In the genomic region with DNA sequence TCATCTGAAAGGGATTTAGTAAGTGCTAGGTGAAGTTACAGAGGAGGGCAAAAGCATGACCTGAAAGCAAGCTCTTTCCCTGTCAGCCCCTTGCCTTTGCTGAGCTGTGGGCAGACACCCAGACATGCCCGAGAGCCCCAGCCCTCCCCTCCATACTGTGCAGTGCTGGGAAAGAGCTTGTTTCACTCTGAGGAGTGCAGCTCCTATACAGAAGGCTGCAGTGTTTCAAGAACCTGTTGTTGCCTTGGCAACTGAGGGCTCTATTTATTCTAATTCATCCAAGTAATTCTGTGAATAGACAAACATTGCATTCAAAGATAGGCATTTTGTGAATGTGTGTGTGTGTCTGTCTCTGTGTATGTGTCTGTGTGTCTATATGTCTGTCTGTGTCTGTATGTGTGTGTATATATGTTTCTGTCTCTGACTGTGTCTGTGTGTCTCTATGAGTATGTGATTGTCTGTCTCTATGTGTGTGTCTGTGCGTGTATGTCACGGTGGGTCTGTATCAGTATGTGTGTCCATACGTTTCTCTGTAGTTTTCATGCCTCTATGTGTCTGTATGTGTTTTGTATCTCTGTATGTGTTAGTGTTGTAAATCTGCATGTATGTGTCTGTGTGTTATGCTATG, we compare ENCODE assay signal across 10 mouse cellular contexts. TPM values are rescaled to one million over a fixed set of nuclear protein-coding genes. Genes with fewer than 3 reads are reported as not detected.
DNase-seq lines count a peak whose midpoint lies in the region; ATAC-seq lines count a peak whose summit lies in the region.
"Had no signal": no experiment of that assay in that cellular context is flagged by ENCODE, and none has a peak within 500 bp of the region (broad histone marks: within the 10 kb centered on the region; RNA-seq: fewer than 3 reads in every experiment).

No protein-coding gene starts in this region.

- no peak overlapping the region; the same call in 1 of the 2 replicates for H3K4me2 ChIP-seq in forebrain, embryonic 13.5 days
- no peak overlapping the region for H3K4me2 ChIP-seq in intestine, embryonic 15.5 days (replicated peaks)
- H3K4me2 ChIP-seq: stomach, embryonic 15.5 days had no signal

- no peak overlapping the region for H3K4me3 ChIP-seq in forebrain, embryonic 13.5 days
- H3K4me3 ChIP-seq in midbrain, embryonic 10.5 days = no peak overlapping the region
- no peak overlapping the region for H3K4me3 ChIP-seq in intestine, embryonic 15.5 days (replicated peaks)
- H3K4me3 ChIP-seq: stomach, embryonic 15.5 days had no signal

- H3K27me3 ChIP-seq in forebrain, embryonic 13.5 days = no peaks in the 10 kb centered on the region
- no peaks in the 10 kb centered on the region for H3K27me3 ChIP-seq in midbrain, embryonic 10.5 days (ENCODE audit: low read depth, poor library complexity, severe bottlenecking)
- no peaks in the 10 kb centered on the region for H3K27me3 ChIP-seq in intestine, embryonic 15.5 days (replicated peaks)
- H3K27me3 ChIP-seq: stomach, embryonic 15.5 days had no signal

- H3K4me1 ChIP-seq in forebrain, embryonic 13.5 days = peaks cover 12% of the 10 kb centered on the region
- H3K4me1 ChIP-seq in midbrain, embryonic 10.5 days = peaks cover 14% of the 10 kb centered on the region
- no peaks in the 10 kb centered on the region for H3K4me1 ChIP-seq in intestine, embryonic 15.5 days (replicated peaks)
- H3K4me1 ChIP-seq: stomach, embryonic 15.5 days had no signal

- H3K9ac ChIP-seq in forebrain, embryonic 13.5 days = no peak overlapping the region
- no peak overlapping the region for H3K9ac ChIP-seq in intestine, embryonic 15.5 days
- H3K9ac ChIP-seq: stomach, embryonic 15.5 days had no signal

- H3K9me3 ChIP-seq in forebrain, embryonic 13.5 days (replicated peaks) = no peaks in the 10 kb centered on the region
- no peaks in the 10 kb centered on the region for H3K9me3 ChIP-seq in midbrain, embryonic 10.5 days (replicated peaks)
- no peaks in the 10 kb centered on the region for H3K9me3 ChIP-seq in intestine, embryonic 15.5 days
- H3K9me3 ChIP-seq: stomach, embryonic 15.5 days had no signal

- H3K36me3 ChIP-seq in forebrain, embryonic 13.5 days (ENCODE audit: poor library complexity, severe bottlenecking) = no peaks in the 10 kb centered on the region
- no peaks in the 10 kb centered on the region for H3K36me3 ChIP-seq in midbrain, embryonic 10.5 days
- H3K36me3 ChIP-seq in intestine, embryonic 15.5 days = no peaks in the 10 kb centered on the region
- H3K36me3 ChIP-seq: stomach, embryonic 15.5 days had no signal

- peak overlapping the region; percentile 44 for H3K27ac ChIP-seq in forebrain, embryonic 13.5 days
- H3K27ac ChIP-seq in midbrain, embryonic 10.5 days (replicated peaks) = peak overlapping the region; percentile 67
- H3K27ac ChIP-seq in intestine, embryonic 15.5 days = no peak overlapping the region
- H3K27ac ChIP-seq: stomach, embryonic 15.5 days had no signal

- peak; percentile 99 for ATAC-seq in forebrain, embryonic 13.5 days
- no peak for ATAC-seq in monocyte, adult 5-6 weeks (replicated peaks; ENCODE audit: insufficient number of reproducible peaks, low FRiP score, low TSS enrichment, poor library complexity, severe bottlenecking)
- ATAC-seq in intestine, embryonic 15.5 days = no peak

- peak; percentile 38 to 54 for DNase-seq in left cerebral cortex, postnatal 10 days (ENCODE audit: extremely low spot score in 1 of 2, low spot score in 2 of 2)
- DNase-seq in left cerebral cortex, postnatal 36 days (ENCODE audit: low spot score in 2 of 2) = no peak
- peak; percentile 61 for DNase-seq in brain, adult 2 months (ENCODE audit: low read depth, low spot score)
- DNase-seq in midbrain, embryonic 10.5 days (ENCODE audit: low spot score) = peak; percentile 39
- no peak for DNase-seq in ovary, postnatal 14 days (ENCODE audit: low spot score)
- DNase-seq: gastrocnemius, postnatal 10 days had no signal

- 16% methylated on average over 4 of the region's 4 CpGs for WGBS in forebrain, embryonic 13.5 days
- WGBS in midbrain, embryonic 10.5 days = 61% methylated on average over 4 of the region's 4 CpGs
- WGBS in intestine, embryonic 15.5 days = 65% methylated on average over 4 of the region's 4 CpGs

- intact Hi-C loops in left cerebral cortex, postnatal 10 days (cut with DNase I) = loop anchor here (10.0 kb wide), 1 partner anchor 240 kb away; no protein-coding TSS in a partner anchor
- intact Hi-C loops in left cerebral cortex, postnatal 36 days (cut with DNase I) = loop anchor here (5.0 kb wide), 1 partner anchor 553 kb away; no protein-coding TSS in a partner anchor

RNA-seq across cellular contexts. Expression of gene Rpe, which starts 45.4 kb away (rescaled TPM):
- 10 to 100 TPM; 28.9 to 32.8 TPM for total RNA-seq in left cerebral cortex, postnatal 10 days (2021)
- total RNA-seq in left cerebral cortex, postnatal 36 days (2021) = 10 to 100 TPM; 31.4 to 32.4 TPM
- polyA plus RNA-seq in forebrain, embryonic 13.5 days (2015; fragmentation: Nextera tagmentation; extraction: Ambion mirVana) = 47.5 and 47.8 TPM in 2 replicates
- polyA plus RNA-seq in midbrain, embryonic 10.5 days (2016; fragmentation: Nextera tagmentation; extraction: Ambion mirVana) = 48.9 and 52.3 TPM in 2 replicates
- 39.6 to 60.5 TPM (median 46.8 TPM) in 3 replicates for total RNA-seq in monocyte, adult 5-6 weeks (2017)
- polyA plus RNA-seq in intestine, embryonic 15.5 days (2015; fragmentation: Nextera tagmentation; extraction: Ambion mirVana) = 60.4 and 64.6 TPM in 2 replicates

Comparison
In these comparisons a context has a peak if more than half of its experiments do, and no peak if none do; other contexts are left out.
1. DNase-seq: peak in left cerebral cortex, postnatal 10 days (2 of 2), brain, adult 2 months (single experiment) and midbrain, embryonic 10.5 days (single experiment); none in left cerebral cortex, postnatal 36 days (0 of 2) and ovary, postnatal 14 days (single experiment).